Mouse (Mus musculus): ENCODE measurements around the gene Mus81.

Gene Mus81

GRCm38 (mm10) chr19:5473720-5474119 is 14.5 kb downstream of the Mus81 start, which contains the start of gene Efemp2:
Gene Efemp2, plus strand, starts transcription at chr19:5473954.
- intact Hi-C loops (cut with DNase I), result no loop called here

- intact Hi-C loops (cut with DNase I), result no loop called here
Measured at GRCm38 (mm10) chr19:5472857-5473256, 15.3 kb downstream of the Mus81 start.

- intact Hi-C loops (cut with DNase I), result no loop called here
Measured at GRCm38 (mm10) chr19:5471846-5472245, 16.4 kb downstream of the Mus81 start.

DNA sequence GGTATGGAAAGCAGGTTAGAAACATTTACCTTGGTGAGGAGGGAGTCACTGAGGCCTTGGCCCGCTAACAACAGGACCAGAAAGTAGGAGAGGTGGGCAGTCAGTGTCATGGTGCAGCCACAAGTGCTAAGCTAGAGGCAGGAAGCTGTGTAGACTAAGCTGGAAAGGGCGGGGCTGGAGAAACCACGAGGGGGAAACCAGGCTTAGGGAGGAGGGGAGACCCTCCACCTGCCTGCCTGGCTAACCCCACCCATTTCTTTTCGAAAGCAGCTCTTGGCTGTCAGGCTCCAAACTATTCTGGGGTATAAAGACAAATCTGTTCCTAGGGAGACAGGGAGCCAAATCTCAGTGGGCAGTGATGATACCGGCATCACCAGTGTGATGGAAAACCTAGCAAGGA is 19.8 kb downstream of the Mus81 start, which contains the start of gene Ctsw:
Gene Ctsw (minus strand): TSS at position 134 of the 400 bp plus-strand sequence.
- intact Hi-C loops (cut with DNase I), result no loop called here

GRCm38 (mm10) chr19:5466916-5467500 is 21.2 kb downstream of the Mus81 start:
- intact Hi-C loops (cut with DNase I), result no loop called here

GRCm38 (mm10) chr19:5465037-5465436 is 23.2 kb downstream of the Mus81 start:
- intact Hi-C loops (cut with DNase I), result no loop called here

DNA sequence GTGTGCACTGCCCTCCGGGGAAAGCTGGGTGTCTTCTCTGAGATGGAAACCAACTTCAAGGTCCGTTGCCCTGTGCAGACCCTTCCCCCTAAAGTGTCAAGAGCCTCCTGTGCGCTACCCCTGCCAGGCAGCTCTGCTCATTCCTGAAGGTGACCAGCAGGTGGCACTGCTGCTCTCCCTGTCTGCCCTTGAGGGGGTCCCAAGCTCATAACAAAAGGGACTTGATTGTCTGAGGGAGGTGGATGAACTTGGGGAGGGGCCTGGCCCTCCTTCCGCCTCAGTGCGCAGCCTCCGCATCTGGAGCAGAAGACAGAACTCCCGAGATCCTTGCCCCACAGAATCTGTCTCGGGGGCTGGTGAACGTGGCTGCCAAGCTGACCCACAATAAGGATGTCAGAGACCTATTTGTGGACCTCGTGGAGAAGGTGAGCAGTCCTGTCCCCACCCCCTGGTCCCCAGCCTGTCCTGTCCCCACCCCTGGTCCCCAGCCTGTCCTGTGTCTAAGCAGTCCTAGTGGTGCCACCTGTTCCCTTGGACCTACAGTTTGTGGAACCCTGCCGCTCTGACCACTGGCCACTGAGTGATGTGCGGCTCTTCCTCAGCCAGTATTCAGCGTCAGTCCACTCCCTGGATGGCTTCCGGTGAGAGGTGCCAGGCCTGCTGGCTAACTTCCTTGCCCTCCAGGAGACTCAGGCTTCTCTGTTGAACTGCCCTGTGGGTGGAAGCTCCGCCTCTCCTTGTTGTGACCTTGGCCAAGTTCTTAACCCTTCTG is 24.2 kb downstream of the Mus81 start:
- intact Hi-C loops (cut with DNase I), result no loop called here

- intact Hi-C loops (cut with DNase I), result no loop called here
Measured at GRCm38 (mm10) chr19:5463212-5463611, 25.0 kb downstream of the Mus81 start.

- intact Hi-C loops (cut with DNase I), result no loop called here
Measured at GRCm38 (mm10) chr19:5461411-5461810, 26.8 kb downstream of the Mus81 start.

GRCm38 (mm10) chr19:5460465-5460911 is 27.7 kb downstream of the Mus81 start, which contains the start of gene Fibp:
Gene Fibp, plus strand, starts transcription at chr19:5460615.
- intact Hi-C loops (cut with DNase I), result no loop called here

DNA sequence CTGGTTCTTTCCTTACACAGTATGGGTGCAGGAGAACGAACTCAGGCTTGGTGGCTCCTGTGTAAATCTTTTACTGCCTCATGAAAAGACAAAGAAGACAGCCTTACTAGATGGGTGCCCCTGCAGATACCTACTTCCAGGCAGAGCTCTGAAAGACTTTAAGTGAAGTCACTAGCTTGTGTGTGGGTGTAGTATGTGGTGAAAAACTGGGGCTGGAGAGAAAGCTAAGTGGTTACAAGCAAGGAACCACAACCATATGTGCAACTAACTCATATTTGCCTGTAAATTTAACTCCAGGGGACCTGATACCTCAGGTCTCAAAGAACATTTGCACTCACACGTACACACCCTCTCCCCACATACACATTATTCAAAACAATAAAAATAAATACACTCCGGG is 28.3 kb downstream of the Mus81 start:
- intact Hi-C loops (cut with DNase I), result no loop called here

DNA sequence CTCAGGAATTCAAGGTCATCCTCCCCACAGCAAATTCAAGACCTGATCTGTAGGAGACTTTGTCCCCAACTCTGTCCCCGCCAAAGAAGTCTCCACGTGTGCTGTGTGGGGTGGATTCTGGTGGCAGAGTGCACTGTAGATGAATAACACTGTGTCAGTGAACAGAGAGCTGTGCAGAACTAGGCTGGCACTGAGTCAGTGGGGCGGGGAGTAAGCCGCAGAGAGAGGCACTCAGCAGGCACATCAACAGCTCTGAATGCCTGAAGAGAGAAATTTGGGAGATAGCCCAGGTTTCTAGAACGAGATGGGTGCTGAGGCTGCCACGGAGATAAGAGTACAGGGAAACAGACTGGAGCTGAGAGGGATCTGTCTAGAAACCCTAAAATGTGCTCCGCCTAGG is 29.2 kb downstream of the Mus81 start:
- intact Hi-C loops (cut with DNase I), result no loop called here

DNA sequence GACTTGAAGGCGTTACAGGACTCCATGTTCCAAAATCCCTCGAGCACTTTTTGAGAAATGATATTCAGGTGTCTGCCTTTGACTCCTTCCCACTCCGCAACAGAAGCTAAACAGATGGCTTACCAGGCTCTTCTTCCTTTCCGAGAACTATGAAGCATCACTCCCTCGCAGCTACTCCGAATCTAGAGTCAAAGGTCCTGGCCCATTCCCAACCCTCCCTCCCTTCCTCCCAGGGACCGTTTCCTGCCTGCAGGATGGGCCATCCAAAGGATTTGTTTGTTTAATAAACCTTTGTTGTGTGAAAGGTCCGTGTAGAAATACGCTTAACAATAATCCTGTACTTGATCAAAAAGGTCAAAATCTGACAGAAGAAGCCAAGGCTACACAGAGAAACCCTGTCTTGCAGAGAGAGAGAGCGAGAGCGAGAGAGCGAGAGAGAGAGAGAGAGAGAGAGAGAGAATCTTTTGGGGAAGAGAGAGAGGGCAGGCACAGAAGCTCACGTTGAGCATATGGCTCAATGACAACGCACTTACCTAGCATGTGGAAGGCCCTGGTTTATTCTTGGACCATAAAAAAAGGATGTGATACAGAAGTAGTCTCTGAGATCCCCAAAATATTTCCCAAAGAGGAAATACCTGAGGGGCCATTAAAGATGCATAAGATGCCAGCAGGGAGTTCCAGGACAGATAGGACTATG is 30.3 kb downstream of the Mus81 start, which contains the start of gene Ccdc85b:
Gene Ccdc85b (minus strand): TSS at position 149 of the 697 bp plus-strand sequence.
- intact Hi-C loops (cut with DNase I), result no loop called here

GRCm38 (mm10) chr19:5456922-5457745 is 31.1 kb downstream of the Mus81 start:
- intact Hi-C loops (cut with DNase I), result no loop called here

DNA sequence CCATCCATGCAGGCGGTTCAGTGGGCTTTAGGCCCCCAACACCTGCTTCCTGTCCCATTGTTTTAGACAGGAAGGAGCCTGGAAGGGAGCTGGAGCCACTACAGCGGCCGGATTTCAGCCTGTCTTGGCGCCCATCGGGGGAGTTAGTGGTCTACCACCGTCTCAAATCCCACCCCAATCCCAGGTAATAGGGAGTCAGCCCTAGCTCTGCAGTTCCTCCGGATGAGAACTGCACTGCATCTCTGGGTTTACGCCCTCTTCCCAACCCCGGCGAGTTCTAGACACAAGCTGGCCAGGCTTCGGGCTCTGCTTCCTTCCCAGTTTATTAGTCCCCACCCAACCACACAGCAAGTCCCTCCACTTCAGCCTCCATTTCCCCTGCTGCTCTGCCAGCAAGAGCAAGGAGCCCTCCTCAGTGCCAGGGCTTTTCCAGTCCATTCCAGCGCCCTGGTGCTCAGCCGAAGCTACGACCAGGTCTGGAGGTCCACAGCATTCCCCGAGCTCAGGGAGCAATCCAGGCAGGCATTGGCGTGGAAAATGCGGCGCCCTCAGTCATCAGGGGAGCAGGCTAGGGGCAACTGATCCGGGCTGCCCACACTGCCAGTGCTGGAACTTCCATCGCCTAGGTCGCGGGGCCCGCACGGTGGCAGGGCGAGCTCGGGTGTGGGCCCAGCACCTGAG is 31.8 kb downstream of the Mus81 start:
- intact Hi-C loops (cut with DNase I), result no loop called here

DNA sequence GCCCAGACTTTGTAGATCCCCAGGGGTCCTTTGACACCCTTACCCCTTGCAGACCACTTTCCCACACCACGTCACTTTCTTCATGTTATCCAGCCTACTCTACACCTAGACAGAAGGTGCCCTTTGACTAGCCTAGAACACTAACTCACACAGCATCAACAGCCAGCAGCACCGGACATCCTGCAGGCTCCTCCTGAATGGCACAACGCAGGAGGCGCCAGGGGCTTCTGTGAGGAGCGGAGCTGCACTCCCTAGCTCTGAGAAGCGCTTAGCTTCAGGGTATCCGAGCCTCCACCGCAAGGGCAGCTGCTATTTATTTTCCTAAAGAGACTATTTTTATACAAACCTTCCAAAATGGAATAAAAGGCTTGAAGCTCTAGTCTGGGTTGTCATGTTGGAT is 32.6 kb downstream of the Mus81 start:
- intact Hi-C loops (cut with DNase I), result no loop called here

DNA sequence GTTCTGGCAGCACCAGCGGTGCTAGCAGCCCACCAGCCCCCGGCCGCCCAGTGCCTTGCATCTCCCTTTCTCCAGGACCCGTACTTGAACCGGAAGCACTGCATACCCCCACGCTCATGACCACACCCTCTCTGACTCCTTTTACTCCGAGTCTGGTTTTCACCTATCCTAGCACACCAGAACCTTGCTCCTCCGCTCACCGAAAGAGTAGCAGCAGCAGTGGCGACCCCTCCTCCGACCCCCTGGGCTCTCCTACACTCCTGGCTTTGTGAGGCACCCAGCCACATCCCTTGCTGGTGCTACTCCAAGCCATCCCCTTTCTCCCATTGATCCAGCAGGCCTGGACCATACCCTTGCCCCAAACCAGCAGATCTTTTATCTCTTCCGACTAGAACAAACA is 33.2 kb downstream of the Mus81 start:
- intact Hi-C loops (cut with DNase I), result no loop called here

DNA sequence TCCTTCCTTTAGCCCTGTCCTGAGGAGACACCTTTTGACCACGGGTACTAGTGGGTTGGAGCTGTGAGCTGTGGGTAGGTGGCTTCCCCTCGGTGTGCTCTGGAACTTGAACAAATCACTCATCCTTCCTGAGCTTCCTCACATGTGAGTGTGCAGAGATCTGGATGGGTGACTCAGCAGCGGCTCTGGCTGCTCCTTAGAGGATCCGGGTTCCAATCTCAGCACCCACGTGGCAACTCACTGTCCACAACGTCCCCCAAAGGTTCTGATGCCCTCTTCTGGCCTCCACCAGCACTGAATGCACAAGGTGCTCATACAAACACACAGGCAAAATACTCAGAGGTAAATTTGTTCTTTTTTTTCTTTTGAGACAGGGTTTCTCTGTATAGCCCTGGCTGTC is 36.4 kb downstream of the Mus81 start:
- intact Hi-C loops (cut with DNase I), result no loop called here

DNA sequence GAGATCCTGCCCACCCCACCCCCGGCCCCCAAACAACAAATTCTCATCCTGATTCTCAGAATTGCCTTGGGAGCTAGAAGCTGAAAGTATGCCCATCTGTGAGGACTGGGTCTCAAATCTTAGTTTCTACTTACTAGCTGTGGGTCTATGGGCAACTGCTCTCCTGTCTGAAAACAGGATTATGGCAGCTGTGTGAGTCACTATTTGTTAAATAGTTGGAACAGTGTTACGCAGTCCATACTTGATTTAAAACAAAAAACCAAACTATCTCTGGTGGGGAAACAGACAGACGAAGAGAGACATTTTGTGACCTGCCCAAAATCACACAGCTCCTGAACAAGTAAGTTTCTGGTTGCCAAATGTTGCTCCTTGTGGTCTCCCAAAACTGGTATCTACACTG is 38.5 kb downstream of the Mus81 start:
- intact Hi-C loops (cut with DNase I), result no loop called here

DNA sequence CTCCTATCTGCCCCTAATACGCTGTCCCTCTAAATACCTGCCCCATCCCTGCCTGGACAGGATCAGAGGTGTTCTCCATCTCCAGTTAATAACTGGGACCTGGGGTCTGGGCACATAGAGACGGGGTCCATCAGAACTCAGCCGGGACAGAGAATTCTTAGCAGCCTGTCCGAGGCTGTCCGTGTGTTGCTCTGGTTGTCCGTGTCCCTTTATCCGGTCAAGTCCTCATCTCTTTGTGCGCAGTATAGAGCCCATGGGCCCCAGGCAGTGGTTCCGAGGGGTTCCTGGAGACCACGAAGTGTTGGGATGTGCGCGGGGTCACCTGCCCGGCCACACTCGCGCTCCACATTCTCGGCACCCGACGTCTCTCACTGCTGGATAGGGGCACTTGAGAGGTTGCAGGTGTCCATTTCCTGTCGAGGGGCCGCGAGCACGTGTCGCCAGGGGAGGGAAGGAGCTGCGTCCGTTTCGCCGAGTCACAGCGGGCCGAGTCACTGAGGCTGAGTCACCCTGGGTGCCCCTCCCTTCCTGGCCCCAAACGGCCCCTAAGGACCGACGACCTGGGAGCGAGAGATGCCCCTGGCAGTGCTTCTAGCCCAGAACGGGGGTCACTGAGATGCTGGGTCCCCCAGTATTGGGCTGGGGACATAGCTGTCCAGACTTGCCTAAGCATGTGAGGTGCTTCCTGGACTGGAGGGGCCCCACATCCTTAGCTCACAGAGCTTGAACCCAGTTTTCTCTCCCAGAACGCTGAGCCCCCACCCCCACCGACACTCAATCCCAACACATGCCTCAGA is 39.6 kb downstream of the Mus81 start:
- intact Hi-C loops (cut with DNase I), result no loop called here
